Mouse (Mus musculus) G1E (cell line): Measurements from ENCODE around the gene Slc35a3.

Experiments used
- CTCF ChIP-seq: IDR thresholded peaks from 2 replicates; pipeline ENCODE4 v1.5.1; 2012; ENCODE audit warnings: low read depth, low read length, inconsistent platforms, mixed read lengths
- GATA1 ChIP-seq: IDR thresholded peaks from 2 replicates; pipeline ENCODE4 v1.6.1; 2012; ENCODE audit warnings: borderline replicate concordance, low read length, inconsistent platforms, mixed read lengths
- TAL1 ChIP-seq: conservative IDR thresholded peaks from 2 replicates; pipeline ENCODE4 v1.6.1; 2012; ENCODE audit warnings: low read depth, low read length, inconsistent platforms, mixed read lengths

- TF ChIP-seq CTCF (no peak), GATA1 (no peak), TAL1 (no peak)
Observed at GRCm38 (mm10) chr3:116718951-116719350, 6.3 kb upstream of the Slc35a3 start.
